Comparison of ENCODE assay signal across 17 mouse cellular contexts in genomic region chr3:25724111-25724510, GRCm38 (mm10).
DNase-seq lines count a peak whose midpoint lies in the region; TF ChIP-seq lines count a peak whose summit lies in the region.
"Had no signal": no experiment of that assay in that cellular context is flagged by ENCODE, and none has a peak within 500 bp of the region (broad histone marks: within the 10 kb centered on the region; RNA-seq: fewer than 3 reads in every experiment).

No protein-coding gene starts in this region.

- no peak overlapping the region for H3K27ac ChIP-seq in MEL (ENCODE audit: control insufficient read depth, low read depth, low read length)

- no peaks in the 10 kb centered on the region for H3K27me3 ChIP-seq in MEL (ENCODE audit: control insufficient read depth in 1 of 2, insufficient read depth in 2 of 2, low read length in 2 of 2)
- H3K27me3 ChIP-seq: CH12.LX, Patski had no signal

- DNase-seq in MEL (ENCODE audit: low read depth, low spot score), result no peak
- no peak for DNase-seq in lung, adult 2 months
- DNase-seq: adrenal gland, adult 2 months; adrenal gland, adult 8-10 months; adrenal gland, postnatal 10 days; adrenal gland, postnatal 14 days; adrenal gland, postnatal 25 days; adrenal gland, postnatal 36 days; B cell, adult 2 months; cerebellum, adult 11 months; cerebellum, adult 11-12 months; cerebellum, adult 18-20 months; cerebellum, adult 2 months; cerebellum, adult 8-10 months had no signal

- H3K9ac ChIP-seq in MEL (ENCODE audit: control insufficient read depth, low read depth, low read length, poor library complexity, severe bottlenecking), result no peak overlapping the region

- no peak for TF ChIP-seq POLR2A in MEL (IDR thresholded peaks at IDR 0.05; ENCODE audit: control insufficient read depth in 1 of 2, insufficient read depth in 1 of 2, low read depth in 1 of 2, low read length in 2 of 2, poor library complexity in 1 of 2)
- no peak for TF ChIP-seq POLR2A in lung, adult 2 months (IDR thresholded peaks at IDR 0.05; ENCODE audit: borderline replicate concordance, extremely low read depth, low read depth, low read length)

- no peak for TF ChIP-seq RAD21 in MEL (IDR thresholded peaks at IDR 0.05; ENCODE audit: low read depth, low read length)

- no peaks in the 10 kb centered on the region for H3K79me2 ChIP-seq in MEL (ENCODE audit: control insufficient read depth, insufficient read depth, low read length, poor library complexity)

- TF ChIP-seq CTCF in MEL (IDR thresholded peaks at IDR 0.05 in 2 of 3, conservative IDR thresholded peaks at IDR 0.05 in 1 of 3; ENCODE audit: control insufficient read depth in 1 of 3, insufficient read depth in 1 of 3, low read depth in 2 of 3, low read length in 3 of 3, poor library complexity in 1 of 3, severe bottlenecking in 1 of 3), result no peak
- TF ChIP-seq CTCF in lung, adult 2 months (IDR thresholded peaks at IDR 0.05; ENCODE audit: insufficient read depth, low read length), result no peak

- no peak overlapping the region for H3K4me3 ChIP-seq in MEL (ENCODE audit: control insufficient read depth in 1 of 2, insufficient read depth in 1 of 2, low read depth in 2 of 2, low read length in 2 of 2)
- H3K4me3 ChIP-seq in lung, adult 2 months (replicated peaks; ENCODE audit: extremely low read depth, low read depth, low read length), result no peak overlapping the region

- no peaks in the 10 kb centered on the region for H3K9me3 ChIP-seq in MEL (replicated peaks; ENCODE audit: insufficient read depth, low read length)
- H3K9me3 ChIP-seq: G1E had no signal

- 59% methylated on average over 1 of the region's 1 CpGs for WGBS in lung, adult 2 months

- peak; percentile 51 to 53; a peak in 3 of 4 replicates for TF ChIP-seq EP300 in MEL (IDR thresholded peaks at IDR 0.05; ENCODE audit: low read depth in 1 of 2, low read length in 2 of 2)

- H3K4me1 ChIP-seq in MEL (ENCODE audit: control insufficient read depth in 1 of 2, insufficient read depth in 2 of 2, low read length in 2 of 2), result 0 out of 4 replicates have a peak, but pooled peaks cover 0 to 2% of the 10 kb centered on the region in 2 experiments
- no peaks in the 10 kb centered on the region for H3K4me1 ChIP-seq in lung, adult 2 months (ENCODE audit: control insufficient read depth, insufficient read depth, low read length)

- no peaks in the 10 kb centered on the region for H3K36me3 ChIP-seq in MEL (ENCODE audit: control insufficient read depth in 1 of 2, insufficient read depth in 2 of 2, low read length in 2 of 2)
- H3K36me3 ChIP-seq: G1E had no signal

TF ChIP-seq in MEL, 35 proteins besides CTCF, POLR2A, EP300 and RAD21:
- TF ChIP-seq BHLHE40 (IDR thresholded peaks at IDR 0.05; ENCODE audit: borderline replicate concordance, low read depth, low read length) (peak; percentile 61; the same call in 1 of the 2 replicates), ZMIZ1 (IDR thresholded peaks at IDR 0.05; ENCODE audit: low read depth, low read length) (no peak), POLR2AphosphoS5 (IDR thresholded peaks at IDR 0.05; ENCODE audit: borderline replicate concordance, low read depth, low read length) (no peak), MAFK (IDR thresholded peaks at IDR 0.05; ENCODE audit: borderline replicate concordance, low read depth, low read length) (no peak), ZKSCAN1 (IDR thresholded peaks at IDR 0.05; ENCODE audit: low read depth, low read length) (no peak), RCOR1 (IDR thresholded peaks at IDR 0.05; ENCODE audit: low read depth, low read length) (no peak), JUND (IDR thresholded peaks at IDR 0.05; ENCODE audit: low read depth, low read length) (no peak), TCF12 (IDR thresholded peaks at IDR 0.05; ENCODE audit: low read depth, low read length) (peak; percentile 50; the same call in 1 of the 2 replicates), MXI1 (IDR thresholded peaks at IDR 0.05; ENCODE audit: low read depth, low read length) (no peak), CHD1 (IDR thresholded peaks at IDR 0.05; ENCODE audit: low read depth, low read length) (no peak), GATA1 (IDR thresholded peaks at IDR 0.05; ENCODE audit: low read depth, low read length) (0 out of 2 replicates have a peak, but pooled peaks have one; percentile 15)
